Mouse (Mus musculus) erythroblast, embryonic 14.5 days (primary cell): ENCODE measurements around the gene Pi4ka. TPM values are rescaled to one million over a fixed set of nuclear protein-coding genes. Genes with fewer than 3 reads are reported as not detected.

ENCODE experiments used
- H3K27me3 ChIP-seq: 2 replicates; pipeline ENCODE4 v1.6.1; 2012; ENCODE audit warnings: inconsistent platforms; ENCODE audit not compliant: control insufficient read depth
- H3K36me3 ChIP-seq: 2 replicates; pipeline ENCODE4 v1.6.1; 2012; ENCODE audit warnings: mild to moderate bottlenecking, inconsistent platforms; ENCODE audit not compliant: control insufficient read depth
- H3K4me1 ChIP-seq: 2 replicates; pipeline ENCODE4 v1.6.1; 2012; ENCODE audit warnings: inconsistent platforms; ENCODE audit not compliant: control insufficient read depth
- H3K4me3 ChIP-seq: replicated peaks from 2 replicates; pipeline ENCODE3; 2012; ENCODE audit warnings: moderate library complexity, mild to moderate bottlenecking, inconsistent platforms
- H3K9me3 ChIP-seq: 2 replicates; pipeline ENCODE4 v1.6.1; 2012; ENCODE audit warnings: low read length, inconsistent platforms, mixed read lengths; ENCODE audit not compliant: control insufficient read depth
- GATA1 ChIP-seq: IDR thresholded peaks from 2 replicates; pipeline ENCODE4 v1.6.1; 2012; ENCODE audit warnings: low read length, inconsistent platforms, mixed read lengths
- TAL1 ChIP-seq: IDR thresholded peaks from 3 replicates; pipeline ENCODE4 v1.6.1; 2012; ENCODE audit warnings: low read length, inconsistent platforms, mixed read lengths
- polyA plus RNA-seq: library from polyadenylated mRNA; stranded (reverse); fragments of >175 nt; gene quantifications from 2 replicates; pipeline ENCODE4 v1.2.3, GENCODE M21; 2012

Pi4ka gene
- polyA plus RNA-seq, 1 experiment, result 0.79 TPM

DNA sequence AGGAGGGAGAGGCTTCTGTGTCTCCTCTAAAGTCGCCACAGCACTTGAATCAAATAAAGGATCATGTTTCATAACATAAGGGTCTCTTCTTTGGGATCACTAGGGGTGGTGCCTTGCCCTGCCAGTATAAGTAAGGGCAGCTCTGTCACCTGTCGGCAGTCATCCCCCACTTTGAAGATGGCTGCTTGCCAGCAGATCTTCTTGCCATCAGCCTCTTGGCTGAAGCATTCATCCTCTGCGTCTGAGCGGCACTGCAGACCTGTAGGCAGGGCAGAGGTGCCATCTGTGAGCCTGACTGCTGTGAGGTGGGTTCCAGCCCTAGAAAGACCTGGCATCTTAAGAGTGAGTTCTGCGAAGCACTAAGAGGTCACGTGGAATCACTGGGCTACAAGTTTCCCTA is 123.0 kb downstream of the Pi4ka start:
- H3K4me1 ChIP-seq, result peaks cover 5% of the 10 kb centered on the region; the same call in 1 of the 2 replicates
- H3K27me3 ChIP-seq, result peaks cover 10% of the 10 kb centered on the region
- TF ChIP-seq TAL1 (no peak), GATA1 (no peak)
- no peak overlapping the region for H3K4me3 ChIP-seq
- H3K36me3 ChIP-seq, result peaks cover 75% of the 10 kb centered on the region
- H3K9me3 ChIP-seq, result no peaks in the 10 kb centered on the region

DNA sequence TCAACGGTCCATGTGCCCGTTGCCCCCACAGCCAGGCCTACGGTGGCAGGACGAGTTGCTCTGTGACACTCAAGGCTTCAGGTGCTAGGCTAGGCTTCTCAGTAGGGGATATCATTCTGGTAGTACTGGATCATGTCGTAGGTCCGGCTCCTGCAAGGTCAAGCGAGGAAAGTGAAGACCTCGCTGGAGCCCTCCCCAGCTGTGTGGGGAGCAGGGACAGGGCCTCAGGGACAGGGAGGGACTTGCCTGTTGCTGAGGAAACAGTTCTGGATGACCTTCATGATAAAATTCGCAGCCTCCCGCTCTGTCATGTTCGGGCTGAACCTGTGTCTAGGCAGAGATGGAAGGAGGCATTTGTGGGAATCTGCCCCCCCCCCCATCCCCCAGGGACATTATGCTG is 125.6 kb downstream of the Pi4ka start:
- TF ChIP-seq GATA1 (no peak), TAL1 (no peak)
- H3K27me3 ChIP-seq, result peaks cover 31% of the 10 kb centered on the region
- no peaks in the 10 kb centered on the region for H3K9me3 ChIP-seq
- peaks cover 27% of the 10 kb centered on the region for H3K4me1 ChIP-seq
- H3K36me3 ChIP-seq, result peaks cover 59% of the 10 kb centered on the region
- no peak overlapping the region for H3K4me3 ChIP-seq

DNA sequence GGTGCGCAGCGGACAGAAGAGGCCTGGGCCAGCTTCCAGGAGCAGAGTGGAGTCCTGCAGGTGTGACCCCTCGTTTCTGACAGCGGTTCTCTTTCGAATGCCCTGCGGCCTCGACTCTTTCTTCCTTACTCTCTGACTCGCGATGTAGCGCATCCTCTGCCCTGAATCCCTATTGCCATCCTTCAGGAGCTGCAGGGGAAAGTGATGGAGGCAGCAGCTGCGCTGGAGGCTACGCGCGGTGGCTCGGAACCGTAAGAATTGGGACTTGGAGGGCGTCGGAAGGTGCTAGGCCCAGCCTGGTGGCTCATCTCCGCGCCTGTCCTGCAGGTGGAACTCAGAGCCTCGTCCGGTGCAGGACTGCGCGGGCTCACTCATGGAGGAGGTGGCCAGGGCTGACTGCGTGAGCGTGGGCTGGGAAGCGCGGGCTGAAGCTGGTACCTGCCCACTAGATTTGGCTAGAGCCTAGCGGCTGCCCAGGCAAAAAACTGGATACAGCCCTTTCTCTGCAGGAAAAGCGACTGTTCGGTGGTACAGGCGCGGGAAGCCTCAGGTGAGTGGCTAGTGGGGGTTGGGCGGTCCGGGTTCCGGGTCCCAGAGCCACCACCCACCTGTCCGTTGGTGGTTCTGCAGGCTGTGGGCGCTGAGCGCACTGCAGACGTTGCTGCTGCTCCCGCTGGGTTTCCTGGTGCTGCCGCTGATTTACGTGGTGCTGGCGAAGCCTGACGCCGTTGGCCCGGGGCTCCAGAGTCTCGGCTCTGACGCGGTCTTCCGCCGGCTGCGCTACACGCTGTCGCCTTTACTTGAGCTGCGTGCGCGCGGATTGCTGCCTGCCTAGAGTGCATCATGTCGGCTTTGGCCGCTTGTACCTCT is 128.5 kb downstream of the Pi4ka start:
- Histone ChIP-seq H3K27me3 (peaks cover 31% of the 10 kb centered on the region), H3K4me1 (peaks cover 27% of the 10 kb centered on the region), H3K4me3 (peak overlapping the region; percentile 17), H3K36me3 (peaks cover 33% of the 10 kb centered on the region), H3K9me3 (no peaks in the 10 kb centered on the region)
- TF ChIP-seq GATA1 (no peak), TAL1 (no peak)

DNA sequence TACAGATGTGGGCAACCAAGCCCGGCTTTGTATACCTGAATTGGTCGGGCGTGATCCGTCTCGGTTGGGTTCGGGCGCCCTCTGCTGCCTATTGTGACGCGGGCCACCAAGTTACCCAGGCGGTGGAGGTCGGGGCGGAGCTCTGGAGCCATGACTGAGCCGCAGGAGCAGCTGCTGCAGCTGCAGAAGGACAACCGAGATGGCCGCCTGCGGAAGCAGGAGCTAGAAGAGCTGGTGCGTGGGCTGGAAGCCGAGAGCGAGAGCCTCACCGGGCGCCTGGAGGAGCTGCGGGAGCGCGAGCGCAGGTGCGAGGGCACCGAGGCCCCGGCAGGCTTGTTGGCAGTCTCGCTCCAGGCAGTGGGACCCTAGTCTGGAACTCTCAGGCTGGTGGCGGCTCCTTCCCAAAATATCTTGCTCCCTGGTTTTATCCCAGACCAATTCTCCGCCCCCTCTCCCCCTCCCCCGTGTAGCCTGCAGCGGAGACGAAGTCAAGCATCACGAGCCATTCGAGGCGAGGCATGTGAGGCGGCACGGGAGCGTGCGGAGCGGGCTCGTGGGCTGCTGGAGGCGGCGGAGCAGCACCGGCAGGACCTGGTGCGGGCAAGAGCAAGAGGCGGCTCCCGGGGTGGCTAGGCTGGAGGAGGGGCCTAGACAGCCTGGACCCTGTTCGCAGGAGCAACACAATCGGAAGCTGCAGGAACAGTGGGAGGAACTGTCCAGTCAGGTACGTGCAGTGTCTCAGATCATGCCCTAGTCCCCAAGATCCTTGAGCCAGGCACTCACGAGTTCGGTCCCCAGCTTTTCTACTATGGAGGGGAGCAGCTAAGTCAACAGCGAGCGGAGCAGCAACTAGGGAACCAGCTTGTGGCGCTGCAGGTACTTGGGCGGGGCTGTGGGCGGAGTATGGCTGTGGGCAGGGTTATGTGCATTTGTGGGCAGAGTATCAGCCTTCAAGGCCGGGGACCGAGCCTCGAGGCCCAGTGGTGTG is 129.7 kb downstream of the Pi4ka start:
- Histone ChIP-seq H3K36me3 (peaks cover 22% of the 10 kb centered on the region), H3K4me3 (peak overlapping the region; percentile 67), H3K9me3 (no peaks in the 10 kb centered on the region), H3K4me1 (peaks cover 22% of the 10 kb centered on the region), H3K27me3 (peaks cover 31% of the 10 kb centered on the region)
- no peak for TF ChIP-seq GATA1
- no peak for TF ChIP-seq TAL1

DNA sequence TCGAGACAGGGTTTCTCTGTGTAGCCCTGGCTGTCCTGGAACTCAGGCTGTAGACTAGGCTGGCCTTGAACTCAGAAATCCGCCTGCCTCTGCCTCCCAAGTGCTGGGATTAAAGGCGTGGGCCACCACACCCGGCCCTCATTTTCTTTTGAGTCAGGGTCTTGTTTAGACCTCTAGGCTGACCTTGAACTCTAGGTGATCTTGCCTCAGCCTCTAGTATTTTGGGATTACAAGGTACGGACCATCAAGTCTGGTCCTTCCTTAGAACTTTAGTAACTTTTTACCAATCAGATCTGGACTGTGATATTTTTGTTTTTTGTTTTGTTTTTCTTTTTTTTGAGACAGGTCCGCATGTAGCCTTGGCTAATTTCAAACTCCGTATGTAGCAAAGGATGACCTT is 130.4 kb downstream of the Pi4ka start, which contains the start of gene Tmem191c:
Tmem191c (plus strand) TSS at position 357 of the 400 bp plus-strand sequence.
- H3K36me3 ChIP-seq, result peaks cover 15% of the 10 kb centered on the region
- TF ChIP-seq GATA1 (no peak), TAL1 (no peak)
- peaks cover 23% of the 10 kb centered on the region for H3K4me1 ChIP-seq
- H3K27me3 ChIP-seq, result peaks cover 31% of the 10 kb centered on the region
- H3K9me3 ChIP-seq, result peaks cover 4% of the 10 kb centered on the region
- H3K4me3 ChIP-seq, result peak within 1 kb of the TSS; percentile 67

DNA sequence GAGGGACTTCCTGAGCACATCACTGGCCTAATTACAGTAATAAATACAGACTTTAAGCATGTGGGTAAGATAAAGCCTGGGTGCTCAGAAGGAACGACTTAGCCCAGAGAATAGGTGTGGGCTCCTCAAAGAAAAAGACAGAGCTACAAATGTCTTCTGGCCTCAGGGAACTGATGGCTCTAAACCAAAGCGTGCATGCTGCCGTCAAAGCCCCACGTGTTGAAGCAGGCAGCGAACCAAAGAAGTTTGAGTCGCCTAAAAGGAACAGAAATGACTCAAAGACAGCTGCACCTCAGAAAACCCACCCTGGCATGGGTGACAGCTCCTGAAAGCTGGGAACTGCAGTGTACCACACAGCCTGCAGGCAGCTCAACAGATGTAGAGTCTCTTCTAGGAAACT is 134.3 kb downstream of the Pi4ka start:
- Histone ChIP-seq H3K4me1 (peaks cover 43% of the 10 kb centered on the region), H3K9me3 (peaks cover 5% of the 10 kb centered on the region), H3K36me3 (no peaks in the 10 kb centered on the region), H3K4me3 (no peak overlapping the region), H3K27me3 (peaks cover 9% of the 10 kb centered on the region)
- TF ChIP-seq GATA1 (no peak), TAL1 (no peak)

DNA sequence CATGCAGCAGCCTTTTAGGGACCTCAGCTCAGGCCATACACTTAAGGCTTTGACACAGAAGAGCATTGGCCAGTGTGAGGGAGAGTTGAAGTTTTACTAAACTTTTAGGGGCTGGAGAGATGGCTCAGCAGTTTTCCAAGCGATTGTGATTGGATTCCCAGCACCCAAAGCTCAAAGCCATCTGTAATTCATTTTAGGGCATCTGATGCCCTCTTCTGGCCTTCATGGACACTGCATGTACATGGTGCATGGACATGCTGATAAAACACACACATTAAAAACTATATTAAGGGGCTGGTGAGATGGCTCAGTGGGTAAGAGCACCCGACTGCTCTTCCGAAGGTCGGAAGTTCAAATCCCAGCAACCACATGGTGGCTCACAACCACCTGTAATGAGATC is 135.0 kb downstream of the Pi4ka start:
- TF ChIP-seq GATA1, result no peak
- TF ChIP-seq TAL1, result no peak
- no peak overlapping the region for H3K4me3 ChIP-seq
- H3K4me1 ChIP-seq, result peaks cover 35% of the 10 kb centered on the region
- no peaks in the 10 kb centered on the region for H3K36me3 ChIP-seq
- H3K27me3 ChIP-seq, result peaks cover 1% of the 10 kb centered on the region
- peaks cover 5% of the 10 kb centered on the region for H3K9me3 ChIP-seq

DNA sequence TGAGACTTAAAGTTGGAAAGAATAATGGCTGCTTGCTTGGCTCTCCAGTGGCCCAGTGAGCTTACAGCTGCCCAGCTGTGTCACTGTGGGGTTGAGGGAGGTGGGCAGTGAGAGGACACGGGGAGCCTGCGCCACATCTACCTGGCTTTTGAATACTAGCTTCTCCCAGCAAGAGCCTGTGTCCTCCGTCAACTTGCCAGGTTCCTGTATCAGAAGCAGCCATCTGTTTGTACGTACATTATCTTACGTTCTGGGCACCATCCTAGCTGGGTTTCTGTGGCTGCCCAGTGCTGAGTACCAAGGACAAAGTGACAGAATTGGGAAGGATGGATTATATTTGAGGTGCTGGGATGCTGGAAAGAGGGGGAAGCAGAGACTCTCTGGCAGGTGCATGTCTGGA is 136.2 kb downstream of the Pi4ka start:
- TF ChIP-seq GATA1 (no peak), TAL1 (0 out of 3 replicates have a peak, but pooled peaks have one; percentile 14)
- H3K27me3 ChIP-seq, result no peaks in the 10 kb centered on the region; the same call in 1 of the 2 replicates
- H3K4me1 ChIP-seq, result peaks cover 33% of the 10 kb centered on the region
- H3K4me3 ChIP-seq, result no peak overlapping the region
- H3K36me3 ChIP-seq, result no peaks in the 10 kb centered on the region
- peaks cover 5% of the 10 kb centered on the region for H3K9me3 ChIP-seq
